Mouse (Mus musculus) heart, adult 2 months (tissue): ENCODE measurements at regions not wholly inside any gene's neighbourhood (a gene's known extent, or its start where the extent isn't known, plus 50 kb on each side); places are given as distances from the start of the nearest gene placed in this dataset.

Source experiments
- EP300 ChIP-seq: fragments of 200-500 bp; IDR thresholded peaks from 2 replicates; pipeline ENCODE4 v1.6.1; 2011; ENCODE audit warnings: low read depth, low read length, control low read depth; ENCODE audit not compliant: insufficient read depth
- POLR2A ChIP-seq: fragments of 200-500 bp; IDR thresholded peaks from 2 replicates; pipeline ENCODE4 v1.6.1; 2011; ENCODE audit warnings: mild to moderate bottlenecking, low read depth, low read length, control low read depth; ENCODE audit not compliant: insufficient read depth

GRCm38 (mm10) chr2:123528915-123529314 lies 560.9 kb upstream of the Sema6d start:
- no peak for TF ChIP-seq POLR2A
- TF ChIP-seq EP300, result no peak
